Mouse (Mus musculus) neural tube, embryonic 10.5 days (tissue): ENCODE measurements around the gene Hoxd4.

Source experiments
- DNase-seq: peaks from one replicate; pipeline ENCODE4 v3.0.0-alpha.2; 2017; ENCODE audit warnings: low spot score; ENCODE audit errors: extremely low spot score

The Hoxd4 gene

GRCm38 (mm10) chr2:74678891-74679595 is 32.7 kb upstream of the Hoxd4 start, which contains the start of gene Hoxd11:
TSS of gene Hoxd11 (plus strand) at chr2:74679557.
- peak; percentile 61 for DNase-seq

GRCm38 (mm10) chr2:74679596-74679971 is 32.1 kb upstream of the Hoxd4 start:
- DNase-seq: peak; percentile 73

- peak; percentile 63 for DNase-seq
These were observed 31.7 kb upstream of the Hoxd4 start for GRCm38 (mm10) chr2:74679980-74680379.

- DNase-seq: no peak
These were observed 30.9 kb upstream of the Hoxd4 start for GRCm38 (mm10) chr2:74680561-74681398.

GRCm38 (mm10) chr2:74681594-74682531 is 29.9 kb upstream of the Hoxd4 start:
- peak; percentile 74 for DNase-seq

GRCm38 (mm10) chr2:74682796-74683195 is 28.9 kb upstream of the Hoxd4 start:
- DNase-seq: peak; percentile 66

- DNase-seq: peak; percentile 71
These were observed 28.2 kb upstream of the Hoxd4 start for GRCm38 (mm10) chr2:74683471-74683951.

- DNase-seq: peak; percentile 51
These were observed 27.6 kb upstream of the Hoxd4 start for GRCm38 (mm10) chr2:74684106-74684505.

- DNase-seq: peak; percentile 26
These were observed 26.6 kb upstream of the Hoxd4 start for GRCm38 (mm10) chr2:74685059-74685603.

- peak; percentile 77 for DNase-seq
These were observed 25.3 kb upstream of the Hoxd4 start for GRCm38 (mm10) chr2:74686301-74686987.

GRCm38 (mm10) chr2:74686988-74687697 is 24.6 kb upstream of the Hoxd4 start:
- DNase-seq: no peak

GRCm38 (mm10) chr2:74687698-74688555 is 23.8 kb upstream of the Hoxd4 start:
- DNase-seq: peak; percentile 71

GRCm38 (mm10) chr2:74688795-74689573 is 22.7 kb upstream of the Hoxd4 start:
- DNase-seq: no peak

- DNase-seq: no peak
These were observed 22.0 kb upstream of the Hoxd4 start for GRCm38 (mm10) chr2:74689574-74690337.

GRCm38 (mm10) chr2:74690338-74690716 is 21.4 kb upstream of the Hoxd4 start:
- no peak for DNase-seq

- DNase-seq: peak; percentile 90
These were observed 20.4 kb upstream of the Hoxd4 start, which contains the start of gene Hoxd10 for GRCm38 (mm10) chr2:74691022-74691951. TSS of gene Hoxd10 (plus strand) at chr2:74691924.
